Mouse (Mus musculus) thymus, adult 2 months (tissue): ENCODE data around the gene Numa1. TPM values are rescaled to one million over a fixed set of nuclear protein-coding genes. Genes with fewer than 3 reads are reported as not detected.

Source experiments
- DNase-seq: peaks from one replicate; pipeline ENCODE4 v3.0.0; 2021
- H3K27ac ChIP-seq: fragments of 200-500 bp; 2 replicates; pipeline ENCODE4 v1.5.1; 2012; ENCODE audit warnings: low read length, control low read depth; ENCODE audit not compliant: control insufficient read depth, insufficient read depth
- H3K27me3 ChIP-seq: fragments of 200-500 bp; 2 replicates; pipeline ENCODE4 v1.6.1; 2012; ENCODE audit warnings: mild to moderate bottlenecking, low read length, moderate library complexity, mixed read lengths; ENCODE audit not compliant: control insufficient read depth, insufficient read depth
- H3K36me3 ChIP-seq: fragments of 200-500 bp; 2 replicates; pipeline ENCODE4 v1.6.1; 2012; ENCODE audit warnings: mild to moderate bottlenecking, low read length, moderate library complexity; ENCODE audit not compliant: control insufficient read depth, insufficient read depth
- H3K4me1 ChIP-seq: fragments of 200-500 bp; replicated peaks from 2 replicates; pipeline ENCODE4 v1.6.1; 2012; ENCODE audit warnings: low read length; ENCODE audit not compliant: control insufficient read depth, insufficient read depth
- H3K4me3 ChIP-seq: fragments of 200-500 bp; 2 replicates; pipeline ENCODE4 v1.5.1; 2012; ENCODE audit warnings: mild to moderate bottlenecking, low read length, control low read depth, moderate library complexity; ENCODE audit not compliant: control insufficient read depth, insufficient read depth
- CTCF ChIP-seq: fragments of 200-500 bp; IDR thresholded peaks from 2 replicates; pipeline ENCODE4 v1.5.1; 2012; ENCODE audit warnings: mild to moderate bottlenecking, control low read depth, low read length, moderate library complexity, borderline replicate concordance; ENCODE audit not compliant: control insufficient read depth, poor library complexity, insufficient read depth; ENCODE audit errors: extremely low read depth
- POLR2A ChIP-seq: fragments of 200-500 bp; IDR thresholded peaks from 2 replicates; pipeline ENCODE4 v1.6.1; 2012; ENCODE audit warnings: mild to moderate bottlenecking, low read length, control low read depth, moderate library complexity; ENCODE audit not compliant: control insufficient read depth, poor library complexity, insufficient read depth; ENCODE audit errors: extremely low read depth
- WGBS: fragments of 180-500 bp; shearing (Covaris S2); methylation state at CpG from one replicate; pipeline ENCODE4 v1.1.7; 2018; 5-methylcytosine and 5-hydroxymethylcytosine counted together
- polyA plus RNA-seq: library from polyadenylated mRNA; depleted of rRNA; stranded (reverse); fragments of >200 nt; gene quantifications from 2 replicates; pipeline ENCODE4 v1.2.3, GENCODE M21; 2012; rRNA removed

Numa1 gene
- 166 and 186 TPM in 2 replicates for polyA plus RNA-seq

DNA sequence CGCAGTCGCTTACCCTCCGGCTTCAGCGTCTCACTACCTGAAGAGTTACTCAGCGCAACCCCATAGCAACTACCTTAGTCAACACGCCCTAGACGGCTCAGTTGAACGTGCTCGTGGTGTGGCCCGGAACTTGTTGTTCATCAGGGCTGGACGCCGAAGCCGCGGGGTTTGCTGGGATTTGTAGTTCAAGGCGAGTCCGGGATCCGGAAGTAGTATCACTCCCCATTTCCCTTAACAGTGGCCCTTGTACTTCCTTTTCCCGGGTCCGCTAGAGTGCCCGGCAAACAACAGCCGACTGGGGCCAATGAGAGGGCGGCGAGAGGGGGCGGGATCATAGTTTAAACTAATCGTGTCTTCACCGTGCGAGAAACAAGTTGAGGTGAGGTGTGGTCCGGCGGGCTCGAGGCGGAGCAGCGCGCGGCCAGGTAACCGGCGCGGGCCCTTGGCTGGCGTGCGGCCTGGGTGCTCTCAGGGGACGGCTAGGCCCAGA lies at the start of gene Numa1, which contains the start of gene Lrrc51:
TSS of gene Numa1 (plus strand) at position 361 of the 490 bp plus-strand sequence.
TSS of gene Lrrc51 (minus strand) at position 145 of the 490 bp plus-strand sequence.
- DNase-seq: peak; percentile 97
- Histone ChIP-seq H3K27me3 (no peaks in the 10 kb centered on the region), H3K36me3 (no peaks in the 10 kb centered on the region), H3K4me1 (0 out of 2 replicates have a peak, but pooled peaks cover 2% of the 10 kb centered on the region), H3K27ac (peak within 1 kb of the TSS; percentile 20; the same call in 1 of the 2 replicates), H3K4me3 (peak within 1 kb of the TSS; percentile 83)
- under 1% methylated on average over 40 of the region's 40 CpGs for WGBS
- TF ChIP-seq CTCF: peak; percentile 29; the same call in 1 of the 2 replicates
- peak; percentile 50; the same call in 1 of the 2 replicates for TF ChIP-seq POLR2A

DNA sequence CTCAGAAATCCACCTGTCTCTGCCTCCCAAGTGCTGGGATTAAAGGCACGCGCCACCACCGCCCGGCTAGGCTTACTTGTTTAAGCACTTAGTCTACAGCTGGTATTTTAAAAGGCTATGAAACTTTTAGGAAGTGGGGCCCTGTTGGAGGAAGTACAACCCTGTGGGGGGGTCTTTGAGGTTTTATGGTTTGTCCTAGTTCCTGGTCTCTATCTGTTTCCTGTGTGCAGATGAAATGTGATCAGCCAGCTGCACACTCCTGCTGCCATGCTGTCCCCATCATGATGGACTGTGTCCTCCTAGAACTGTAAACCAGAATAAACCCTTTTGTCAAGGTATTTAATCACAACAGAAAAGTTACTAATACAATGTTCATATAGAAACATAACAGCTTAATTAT lies 49.8 kb upstream of the Numa1 start:
- no peak for TF ChIP-seq CTCF
- no peak for TF ChIP-seq POLR2A

DNA sequence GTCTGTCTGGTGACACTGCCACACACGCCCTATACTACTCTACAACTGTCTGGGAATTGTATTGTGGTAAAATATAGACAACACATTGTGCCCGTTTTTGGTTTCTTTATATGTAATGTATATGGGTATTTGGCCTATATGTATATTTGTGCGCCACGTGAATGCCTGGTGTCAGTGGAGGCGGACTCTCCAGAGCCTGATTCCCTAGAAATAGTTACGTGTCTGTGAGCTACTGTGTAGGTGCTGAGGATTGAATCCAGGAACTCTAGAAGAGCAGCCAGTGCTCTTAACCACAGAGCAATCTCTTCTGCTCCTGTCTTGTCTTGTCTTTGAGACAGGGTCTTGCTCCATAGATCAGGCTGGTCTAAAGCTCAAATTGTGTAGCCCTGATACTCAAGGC lies 47.6 kb upstream of the Numa1 start:
- 96% methylated on average over 6 of the region's 6 CpGs for WGBS

More for the DNA sequence above, 49.8 kb upstream of the Numa1 start:
- no peaks in the 10 kb centered on the region for H3K36me3 ChIP-seq
- H3K4me1 ChIP-seq: no peaks in the 10 kb centered on the region
- H3K27ac ChIP-seq: no peak overlapping the region
- H3K27me3 ChIP-seq: no peaks in the 10 kb centered on the region
- WGBS: 89% methylated on average over 4 of the region's 4 CpGs
- no peak for DNase-seq
- no peak overlapping the region for H3K4me3 ChIP-seq

GRCm38 (mm10) chr7:101888460-101888859 lies 45.5 kb upstream of the Numa1 start:
- WGBS: 86% methylated on average over 4 of the region's 4 CpGs
- H3K4me3 ChIP-seq: no peak overlapping the region
- TF ChIP-seq POLR2A (no peak), CTCF (no peak)
- no peak for DNase-seq
- no peaks in the 10 kb centered on the region for H3K36me3 ChIP-seq
- no peaks in the 10 kb centered on the region for H3K4me1 ChIP-seq
- H3K27ac ChIP-seq: no peak overlapping the region
- no peaks in the 10 kb centered on the region for H3K27me3 ChIP-seq

More for the DNA sequence above, 47.6 kb upstream of the Numa1 start:
- H3K27me3 ChIP-seq: no peaks in the 10 kb centered on the region
- H3K27ac ChIP-seq: no peak overlapping the region
- H3K4me1 ChIP-seq: no peaks in the 10 kb centered on the region
- TF ChIP-seq POLR2A: no peak
- no peak for TF ChIP-seq CTCF
- DNase-seq: no peak
- no peaks in the 10 kb centered on the region for H3K36me3 ChIP-seq
- no peak overlapping the region for H3K4me3 ChIP-seq

DNA sequence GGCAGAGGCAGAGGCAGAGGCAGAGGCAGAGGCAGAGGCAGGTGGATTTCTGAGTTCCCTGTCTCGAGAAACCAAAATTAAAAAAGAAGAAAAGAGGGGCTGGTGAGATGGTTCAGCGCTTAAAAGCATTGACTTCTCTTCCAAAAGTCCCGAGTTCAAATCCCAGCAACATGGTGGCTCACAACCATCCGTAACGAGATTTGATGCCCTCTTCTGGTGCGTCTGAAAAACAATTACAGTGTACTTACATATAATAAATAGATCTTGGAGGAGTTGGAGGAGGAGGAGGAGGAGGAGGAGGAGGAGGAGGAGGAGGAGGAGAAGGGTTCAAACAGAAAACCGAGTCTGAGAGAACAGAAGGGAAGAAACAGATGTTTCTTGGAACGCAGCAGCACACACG lies 38.2 kb upstream of the Numa1 start:
- Histone ChIP-seq H3K4me3 (peak overlapping the region; percentile 58), H3K27ac (no peak overlapping the region), H3K36me3 (no peaks in the 10 kb centered on the region), H3K4me1 (peaks cover 7% of the 10 kb centered on the region), H3K27me3 (no peaks in the 10 kb centered on the region)
- DNase-seq: no peak
- WGBS: 33% methylated on average over 9 of the region's 9 CpGs
- TF ChIP-seq POLR2A: no peak
- TF ChIP-seq CTCF: no peak

- H3K36me3 ChIP-seq: no peaks in the 10 kb centered on the region
- WGBS: under 1% methylated on average over 57 of the region's 57 CpGs
- 0 out of 2 replicates have a peak, but pooled peaks have one; percentile 28 for TF ChIP-seq CTCF
- peak; percentile 44; the same call in 1 of the 2 replicates for TF ChIP-seq POLR2A
- peak overlapping the region; percentile 74 for H3K27ac ChIP-seq
- peak overlapping the region; percentile 58 for H3K4me3 ChIP-seq
- DNase-seq: peak; percentile 97
- peaks cover 7% of the 10 kb centered on the region for H3K4me1 ChIP-seq
- H3K27me3 ChIP-seq: no peaks in the 10 kb centered on the region
Observed at GRCm38 (mm10) chr7:101896104-101897066, 37.5 kb upstream of the Numa1 start.
